Mouse (Mus musculus): ENCODE measurements at regions not wholly inside any gene's neighbourhood (a gene's known extent, or its start where the extent isn't known, plus 50 kb on each side); places are given as distances from the start of the nearest gene placed in this dataset.

DNA sequence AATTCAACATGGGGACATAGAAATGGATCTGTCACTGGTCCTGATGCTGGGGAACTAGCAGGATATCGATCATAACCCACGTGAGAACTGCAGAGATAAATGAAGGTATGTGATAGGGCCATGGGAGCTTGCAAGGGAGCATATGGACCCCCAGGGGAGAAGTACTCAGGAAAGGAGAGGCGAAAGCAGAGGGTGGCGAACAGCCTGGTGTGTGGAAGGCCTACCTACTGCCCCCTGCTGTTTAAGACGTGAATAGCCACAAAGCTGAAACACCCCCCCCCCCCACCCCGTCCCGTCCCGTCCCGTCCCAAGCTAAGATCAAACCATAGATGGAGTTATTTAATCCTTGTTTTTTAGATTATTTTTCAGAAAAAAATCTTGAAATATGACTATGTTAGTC lies 50.9 kb upstream of the Cplx2 start:
- Histone ChIP-seq H3K27ac (no peak overlapping the region), H3K4me1 (peaks cover 2% of the 10 kb centered on the region; the same call in 1 of the 2 replicates), H3K4me2 (no peak overlapping the region), H3K36me3 (no peaks in the 10 kb centered on the region), H3K4me3 (no peak overlapping the region), H3K9me3 (no peaks in the 10 kb centered on the region), H3K9ac (no peak overlapping the region), H3K27me3 (no peaks in the 10 kb centered on the region)
- no peak for ATAC-seq (ENCODE audit: insufficient number of reproducible peaks, low FRiP score, low TSS enrichment, low read depth)
- 56% methylated on average over 9 of the region's 9 CpGs for WGBS

DNA sequence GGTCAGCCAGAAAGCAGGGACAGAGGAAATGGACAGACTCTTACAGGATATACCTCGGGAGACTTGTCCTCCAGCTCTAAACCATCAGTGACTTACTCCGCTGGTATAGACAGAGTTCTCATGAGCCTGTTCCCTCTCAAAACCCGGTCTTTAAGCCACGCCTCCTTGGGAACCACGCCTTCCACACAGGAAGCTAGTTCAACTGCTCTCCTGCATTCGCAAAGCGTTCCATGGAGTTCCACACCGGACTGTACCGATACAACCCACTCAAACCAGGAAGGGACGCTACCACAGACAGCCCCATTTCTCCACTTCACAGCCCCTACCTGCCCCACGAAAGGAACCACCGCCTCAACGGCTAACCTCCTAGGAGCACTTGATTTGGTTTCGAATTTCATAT lies 50.1 kb upstream of the Cplx2 start:
- Histone ChIP-seq H3K9me3 (no peaks in the 10 kb centered on the region), H3K4me2 (no peak overlapping the region), H3K4me3 (no peak overlapping the region), H3K9ac (no peak overlapping the region), H3K27ac (no peak overlapping the region), H3K36me3 (no peaks in the 10 kb centered on the region), H3K27me3 (no peaks in the 10 kb centered on the region), H3K4me1 (peaks cover 2% of the 10 kb centered on the region; the same call in 1 of the 2 replicates)
- 70% methylated on average over 14 of the region's 14 CpGs for WGBS
- ATAC-seq (ENCODE audit: insufficient number of reproducible peaks, low FRiP score, low TSS enrichment, low read depth) = no peak

All from limb, embryonic 15.5 days (tissue).